Mouse (Mus musculus) forebrain, embryonic 11.5 days (tissue): ENCODE measurements at regions not wholly inside any gene's neighbourhood (a gene's known extent, or its start where the extent isn't known, plus 50 kb on each side); places are given as distances from the start of the nearest gene placed in this dataset.

Experiments used
- ATAC-seq: fragments of 200-750 bp; cut with Nextera tagmentation; replicated peaks from 2 replicates; pipeline ENCODE4 v1.8.0; 2017; ENCODE audit warnings: moderate TSS enrichment; ENCODE audit not compliant: low FRiP score
- DNase-seq: peaks from one replicate; pipeline ENCODE4 v3.0.0-alpha.2; 2017; ENCODE audit warnings: low spot score
- H3K27ac ChIP-seq: fragments of 300-500 bp; sonication (generic); 2 replicates; pipeline ENCODE4 v1.5.1; 2014; ENCODE audit warnings: low read depth, low read length
- H3K27me3 ChIP-seq: fragments of 300-500 bp; sonication (generic); 2 replicates; pipeline ENCODE4 v1.6.1; 2014; ENCODE audit warnings: mild to moderate bottlenecking, low read length, mixed read lengths; ENCODE audit not compliant: control insufficient read depth, insufficient read depth
- H3K36me3 ChIP-seq: fragments of 300-500 bp; sonication (generic); 2 replicates; pipeline ENCODE4 v1.6.1; 2014; ENCODE audit warnings: mild to moderate bottlenecking, low read length, moderate library complexity, mixed read lengths; ENCODE audit not compliant: control insufficient read depth, insufficient read depth
- H3K4me1 ChIP-seq: fragments of 300-500 bp; sonication (generic); replicated peaks from 2 replicates; pipeline ENCODE4 v1.6.1; 2014; ENCODE audit warnings: low read length, mixed read lengths; ENCODE audit not compliant: control insufficient read depth, insufficient read depth
- H3K4me2 ChIP-seq: fragments of 300-500 bp; sonication (generic); 2 replicates; pipeline ENCODE4 v1.6.1; 2014; ENCODE audit warnings: low read depth, mild to moderate bottlenecking, low read length, moderate library complexity, mixed read lengths; ENCODE audit not compliant: severe bottlenecking
- H3K4me3 ChIP-seq: fragments of 300-500 bp; sonication (generic); 2 replicates; pipeline ENCODE4 v1.5.1; 2014; ENCODE audit warnings: low read depth, low read length
- H3K9ac ChIP-seq: fragments of 300-500 bp; sonication (generic); 2 replicates; pipeline ENCODE4 v1.6.1; 2014; ENCODE audit warnings: low read length
- H3K9me3 ChIP-seq: fragments of 300-500 bp; sonication (generic); 2 replicates; pipeline ENCODE4 v1.6.1; 2016; ENCODE audit warnings: low read length, mixed read lengths; ENCODE audit not compliant: control insufficient read depth
- WGBS: fragments of 180-500 bp; shearing (Covaris S2); extraction: QIAGEN DNeasy Blood & Tissue Kit; methylation state at CpG from one replicate; pipeline ENCODE4 v1.1.7; 2014; 5-methylcytosine and 5-hydroxymethylcytosine counted together

DNA sequence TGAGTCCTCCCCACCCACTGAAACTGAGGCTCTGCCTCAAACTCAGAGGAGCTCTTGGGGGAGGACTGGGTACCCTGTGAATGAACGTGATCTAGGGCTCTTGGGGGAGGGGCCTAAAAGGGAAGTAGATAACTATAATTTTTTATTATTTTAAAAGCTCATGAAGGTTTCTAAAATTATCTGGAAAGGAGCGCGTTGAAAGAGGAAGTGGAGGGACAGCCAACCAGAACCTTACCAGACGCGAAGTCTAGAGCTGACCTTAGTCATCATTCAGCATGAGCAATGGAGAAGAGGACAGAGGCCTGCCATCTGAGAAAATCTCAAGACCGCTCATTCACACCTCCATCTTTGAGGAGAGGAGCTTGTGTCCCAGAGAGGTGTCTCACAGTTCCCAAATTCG is 98.0 kb upstream of the Atxn1 start:
- no peaks in the 10 kb centered on the region for H3K4me1 ChIP-seq
- H3K9ac ChIP-seq, result no peak overlapping the region
- H3K27me3 ChIP-seq, result no peaks in the 10 kb centered on the region
- H3K27ac ChIP-seq, result no peak overlapping the region
- H3K4me2 ChIP-seq, result no peak overlapping the region
- no peak for DNase-seq
- H3K36me3 ChIP-seq, result no peaks in the 10 kb centered on the region
- 97% methylated on average over 7 of the region's 7 CpGs for WGBS
- no peak for ATAC-seq
- H3K4me3 ChIP-seq, result no peak overlapping the region
- H3K9me3 ChIP-seq, result no peaks in the 10 kb centered on the region

DNA sequence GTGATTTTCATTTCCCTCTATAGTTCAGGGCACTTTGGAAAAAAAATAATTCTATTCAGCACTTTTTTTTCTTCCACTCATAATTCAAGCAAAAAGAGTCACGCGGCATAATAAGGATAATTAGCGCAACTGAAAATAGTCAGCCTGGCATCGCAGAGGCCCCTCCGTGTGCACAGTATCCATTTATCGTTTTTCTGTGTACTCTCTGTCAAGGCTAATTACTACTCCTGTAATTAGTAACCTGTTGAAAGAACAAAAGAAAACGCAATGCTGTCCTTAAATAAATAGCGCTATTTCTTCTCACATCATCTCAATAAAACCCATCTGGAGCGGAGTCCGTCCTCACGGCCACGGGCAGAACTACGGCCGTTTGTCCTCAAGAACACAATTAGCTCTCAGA is 95.1 kb upstream of the Atxn1 start:
- no peak overlapping the region for H3K4me3 ChIP-seq
- WGBS, result 84% methylated on average over 14 of the region's 14 CpGs
- no peaks in the 10 kb centered on the region for H3K36me3 ChIP-seq
- H3K27me3 ChIP-seq, result no peaks in the 10 kb centered on the region
- no peaks in the 10 kb centered on the region for H3K9me3 ChIP-seq
- H3K4me1 ChIP-seq, result no peaks in the 10 kb centered on the region
- H3K4me2 ChIP-seq, result no peak overlapping the region
- DNase-seq (no peak), ATAC-seq (no peak)
- H3K27ac ChIP-seq, result no peak overlapping the region
- no peak overlapping the region for H3K9ac ChIP-seq

DNA sequence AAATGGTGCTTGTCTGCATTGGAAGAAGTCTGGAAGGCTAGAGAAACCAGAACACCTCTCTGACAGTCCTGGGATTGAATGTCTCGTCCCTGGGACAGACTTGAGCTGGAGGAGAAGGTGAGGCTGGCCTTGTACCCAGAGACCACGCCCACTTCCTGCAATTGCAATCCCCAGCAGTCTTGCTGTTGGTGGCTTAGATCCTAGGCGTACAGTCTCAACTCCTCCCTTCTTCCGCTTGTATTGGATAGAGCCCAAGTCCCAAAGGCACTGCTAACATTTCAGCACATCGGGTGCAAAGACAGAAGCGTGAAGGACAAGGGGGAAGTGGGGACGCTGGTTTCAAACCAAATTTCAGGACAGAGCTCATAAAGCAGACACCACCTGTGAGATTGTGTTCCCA is 94.1 kb upstream of the Atxn1 start:
- no peak overlapping the region for H3K4me2 ChIP-seq
- no peak for ATAC-seq
- no peaks in the 10 kb centered on the region for H3K4me1 ChIP-seq
- DNase-seq, result no peak
- H3K9me3 ChIP-seq, result no peaks in the 10 kb centered on the region
- H3K27me3 ChIP-seq, result no peaks in the 10 kb centered on the region
- no peak overlapping the region for H3K4me3 ChIP-seq
- H3K27ac ChIP-seq, result no peak overlapping the region
- H3K36me3 ChIP-seq, result no peaks in the 10 kb centered on the region
- WGBS, result 66% methylated on average over 7 of the region's 7 CpGs
- no peak overlapping the region for H3K9ac ChIP-seq

DNA sequence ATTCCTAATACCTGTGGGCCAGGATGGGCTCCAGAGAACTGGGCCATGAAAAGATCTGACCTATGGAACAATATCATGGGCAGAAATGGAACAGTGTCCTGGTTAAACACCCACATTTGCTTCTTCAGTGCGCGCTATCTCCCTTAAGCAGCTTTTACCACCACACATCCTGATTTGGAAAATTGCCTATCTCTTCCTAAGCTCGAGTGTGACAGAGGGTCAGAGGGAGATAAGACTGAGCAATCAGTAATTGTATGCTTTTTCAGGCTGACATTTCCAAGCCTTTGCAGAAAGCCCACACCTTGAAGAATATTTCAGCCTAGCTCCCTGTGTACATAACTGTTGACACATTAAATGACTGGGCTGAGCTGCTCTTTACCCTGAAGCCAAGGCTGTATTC is 93.5 kb upstream of the Atxn1 start:
- no peak for ATAC-seq
- Histone ChIP-seq H3K27ac (no peak overlapping the region), H3K4me2 (no peak overlapping the region), H3K27me3 (no peaks in the 10 kb centered on the region), H3K9ac (no peak overlapping the region), H3K4me3 (no peak overlapping the region), H3K9me3 (no peaks in the 10 kb centered on the region), H3K36me3 (no peaks in the 10 kb centered on the region), H3K4me1 (no peaks in the 10 kb centered on the region)
- WGBS, result 88% methylated on average over 3 of the region's 3 CpGs
- DNase-seq, result no peak

DNA sequence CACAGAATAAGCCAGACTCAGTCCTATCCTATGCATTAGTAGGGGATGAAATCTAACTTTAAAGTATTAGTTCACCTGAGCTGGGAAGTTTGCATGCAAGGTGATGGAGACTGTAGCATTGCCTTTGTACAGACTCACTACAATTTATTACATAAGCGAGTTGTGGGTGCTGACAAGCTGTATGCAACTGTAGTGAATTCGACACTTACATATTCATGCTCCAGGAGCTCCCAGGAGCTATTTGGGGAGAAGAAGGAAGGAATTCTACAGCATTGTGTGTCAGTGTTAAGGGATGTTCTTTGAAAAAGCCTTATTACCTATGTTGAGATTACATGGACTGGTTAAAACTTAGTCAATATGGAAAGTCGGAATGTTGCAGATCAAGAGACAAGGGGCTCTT is 90.6 kb upstream of the Atxn1 start:
- Histone ChIP-seq H3K4me2 (no peak overlapping the region), H3K27ac (no peak overlapping the region), H3K9me3 (no peaks in the 10 kb centered on the region), H3K9ac (no peak overlapping the region), H3K36me3 (no peaks in the 10 kb centered on the region), H3K4me1 (no peaks in the 10 kb centered on the region), H3K4me3 (no peak overlapping the region), H3K27me3 (no peaks in the 10 kb centered on the region)
- 89% methylated on average over 3 of the region's 3 CpGs for WGBS
- DNase-seq, result no peak
- ATAC-seq, result no peak

DNA sequence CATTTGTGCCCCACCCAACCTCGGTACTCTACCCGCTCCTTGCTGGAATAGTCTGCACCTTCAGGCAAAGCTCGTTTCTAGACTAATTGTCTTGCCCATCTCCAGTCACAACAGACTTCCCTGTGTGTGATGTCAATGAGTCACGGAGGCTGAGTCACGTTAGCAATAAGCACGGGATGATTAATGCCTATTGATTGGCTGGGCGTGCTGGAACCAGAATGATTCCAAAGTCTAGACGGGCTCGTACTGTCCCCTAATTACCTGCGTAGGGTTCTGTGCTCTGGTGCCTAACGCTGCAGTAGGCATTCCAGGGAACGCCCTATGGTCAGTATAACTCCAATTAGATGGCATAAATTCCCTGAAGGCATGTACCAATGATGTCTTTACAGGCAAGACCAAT is 78.8 kb upstream of the Atxn1 start:
- WGBS, result 79% methylated on average over 12 of the region's 12 CpGs
- ATAC-seq, result no peak

DNA sequence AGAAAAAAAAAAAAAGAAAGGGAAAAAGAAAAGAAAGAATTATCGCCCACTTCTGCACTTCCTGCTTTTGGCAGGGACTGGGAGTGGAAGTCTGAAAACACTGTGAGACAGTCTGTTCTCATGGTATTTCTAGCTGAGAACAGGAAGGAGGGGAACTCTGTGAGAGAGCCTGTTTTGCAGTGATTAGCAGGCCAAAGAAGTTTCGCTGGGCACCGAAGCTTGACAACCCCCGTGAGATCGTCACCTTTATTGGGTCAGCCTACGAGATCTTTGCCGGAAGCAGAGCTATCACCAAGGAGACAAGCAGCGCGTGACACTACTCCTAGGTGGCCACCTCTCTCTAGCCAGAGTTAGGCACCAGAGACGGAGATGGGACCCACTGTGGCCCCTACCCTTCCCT is 78.2 kb upstream of the Atxn1 start:
- H3K27me3 ChIP-seq, result no peaks in the 10 kb centered on the region
- peaks cover 34% of the 10 kb centered on the region for H3K4me1 ChIP-seq
- no peak overlapping the region for H3K4me2 ChIP-seq
- H3K9ac ChIP-seq, result no peak overlapping the region
- H3K27ac ChIP-seq, result no peak overlapping the region
- H3K4me3 ChIP-seq, result no peak overlapping the region
- H3K36me3 ChIP-seq, result no peaks in the 10 kb centered on the region
- H3K9me3 ChIP-seq, result no peaks in the 10 kb centered on the region
- ATAC-seq, result no peak
- no peak for DNase-seq
- WGBS, result 77% methylated on average over 10 of the region's 10 CpGs

More for the DNA sequence above, 78.8 kb upstream of the Atxn1 start:
- peaks cover 30% of the 10 kb centered on the region for H3K4me1 ChIP-seq
- H3K9me3 ChIP-seq, result no peaks in the 10 kb centered on the region
- no peak overlapping the region for H3K4me2 ChIP-seq
- no peaks in the 10 kb centered on the region for H3K36me3 ChIP-seq
- no peak overlapping the region for H3K9ac ChIP-seq
- no peak overlapping the region for H3K4me3 ChIP-seq
- no peak for DNase-seq
- no peaks in the 10 kb centered on the region for H3K27me3 ChIP-seq
- H3K27ac ChIP-seq, result no peak overlapping the region

DNA sequence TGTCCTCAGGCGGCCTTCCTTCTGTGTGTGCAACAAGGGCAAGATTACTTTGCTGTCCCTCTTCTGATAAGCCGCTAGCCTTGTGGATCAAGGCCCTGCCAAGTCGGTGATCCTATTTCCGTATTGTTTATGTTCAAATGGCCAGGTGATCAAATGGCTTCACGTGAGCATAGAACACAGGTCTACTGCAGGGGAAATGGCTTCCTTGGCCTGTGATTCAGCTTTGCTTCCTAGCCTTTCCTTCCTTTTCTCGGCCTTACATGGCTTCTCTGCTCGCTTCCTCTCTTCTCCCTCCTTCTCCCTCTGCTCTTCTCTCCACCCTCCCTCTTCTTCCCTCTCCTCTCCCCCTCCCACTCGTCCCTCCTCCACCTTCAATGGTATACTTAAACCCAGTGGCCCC is 77.4 kb upstream of the Atxn1 start:
- ATAC-seq (no peak), DNase-seq (no peak)
- Histone ChIP-seq H3K4me2 (no peak overlapping the region), H3K27me3 (no peaks in the 10 kb centered on the region), H3K27ac (no peak overlapping the region), H3K36me3 (no peaks in the 10 kb centered on the region), H3K9ac (no peak overlapping the region), H3K4me1 (peaks cover 34% of the 10 kb centered on the region), H3K9me3 (no peaks in the 10 kb centered on the region), H3K4me3 (no peak overlapping the region)
- WGBS, result 79% methylated on average over 8 of the region's 8 CpGs

DNA sequence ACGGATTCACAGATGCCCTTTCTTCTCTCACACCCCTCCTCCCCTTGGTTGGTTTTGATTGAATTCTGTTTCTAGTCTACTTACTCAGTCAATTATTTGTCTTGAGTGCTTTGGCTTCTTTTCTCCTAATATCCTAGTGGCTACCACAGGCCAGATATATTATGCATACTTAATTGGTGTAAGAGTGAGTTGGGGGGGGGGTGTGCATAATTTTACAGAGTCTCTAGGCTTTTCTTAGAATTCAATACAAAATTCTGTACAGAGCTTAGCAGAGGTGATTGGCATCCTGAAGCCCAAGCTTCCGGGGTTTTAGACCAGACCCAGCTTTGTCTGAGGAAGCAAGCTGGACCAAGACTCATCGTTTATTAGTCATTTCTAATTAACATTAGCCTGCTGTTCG is 76.7 kb upstream of the Atxn1 start:
- 50% methylated on average over 4 of the region's 4 CpGs for WGBS

More for the DNA sequence above, 76.7 kb upstream of the Atxn1 start:
- Histone ChIP-seq H3K9me3 (no peaks in the 10 kb centered on the region), H3K36me3 (no peaks in the 10 kb centered on the region), H3K9ac (no peak overlapping the region), H3K27ac (peak overlapping the region; percentile 59), H3K4me3 (no peak overlapping the region), H3K27me3 (no peaks in the 10 kb centered on the region), H3K4me1 (peaks cover 34% of the 10 kb centered on the region), H3K4me2 (no peak overlapping the region)
- DNase-seq (no peak), ATAC-seq (peak; percentile 16; the same call in 1 of the 2 replicates)
